Mouse (Mus musculus) adipose tissue, adult 10 weeks (tissue): ENCODE measurements around the gene Cdc37. TPM values are rescaled to one million over a fixed set of nuclear protein-coding genes. Genes with fewer than 3 reads are reported as not detected.

ENCODE experiments used
- polyA plus RNA-seq: library from polyadenylated mRNA; stranded (reverse); fragments of 350-450 nt; fragmentation: Illumina TruSeq; extraction: RNeasy Lipid Tissue Mini Kit (QIAGEN cat#74804); gene quantifications from one replicate; pipeline ENCODE4 v1.2.3, GENCODE M21; 2014; ENCODE audit warnings: low read depth, low replicate concordance

The Cdc37 gene
- polyA plus RNA-seq, result 120 TPM

GRCm38 (mm10) chr9:21149654-21150419 lies at the start of gene Cdc37:
TSS of gene Cdc37 (minus strand) at chr9:21149982.

GRCm38 (mm10) chr9:21165041-21165951 lies 15.5 kb upstream of the Cdc37 start, which contains the start of gene Pde4a:
TSS of gene Pde4a (plus strand) at chr9:21165714.

GRCm38 (mm10) chr9:21131059-21131956 lies 18.5 kb downstream of the Cdc37 start, which contains the start of gene Tyk2:
TSS of gene Tyk2 (minus strand) at chr9:21131243.

GRCm38 (mm10) chr9:21091707-21092320 lies 58.0 kb downstream of the Cdc37 start, which contains the start of the genes Gm38431 and Raver1:
TSS of gene Gm38431 (minus strand) at chr9:21091997.
TSS of gene Raver1 (minus strand) at chr9:21092008.

Other genes starting within 250 kb of the Cdc37 start
- gene Dnmt1, start 190.1 kb downstream of the Cdc37 start, polyA plus RNA-seq, result 16.9 TPM
- gene S1pr2, start 173.2 kb downstream of the Cdc37 start, polyA plus RNA-seq, result 2.8 TPM
- gene Mrpl4, start 147.2 kb downstream of the Cdc37 start, polyA plus RNA-seq, result 49.4 TPM
- 14.0 TPM for gene Icam1, start 134.0 kb downstream of the Cdc37 start, polyA plus RNA-seq
- 0.32 TPM for gene Icam4, start 120.6 kb downstream of the Cdc37 start, polyA plus RNA-seq
- not detected for gene Icam5, start 117.9 kb downstream of the Cdc37 start, polyA plus RNA-seq
- not detected for gene Zglp1, start 82.9 kb downstream of the Cdc37 start, polyA plus RNA-seq
- gene Gm49373, start 76.9 kb downstream of the Cdc37 start, polyA plus RNA-seq, result not detected
- 38.2 TPM for gene Fdx1l, start 76.4 kb downstream of the Cdc37 start, polyA plus RNA-seq
- 1.4 TPM for gene Gm38431, start 58.0 kb downstream of the Cdc37 start, polyA plus RNA-seq
- 32.1 TPM for gene Raver1, start 58.0 kb downstream of the Cdc37 start, polyA plus RNA-seq
- gene Tyk2, start 18.7 kb downstream of the Cdc37 start, polyA plus RNA-seq, result 17.2 TPM
- gene Pde4a, start 15.7 kb upstream of the Cdc37 start, polyA plus RNA-seq, result 16.0 TPM
- 33.5 TPM for gene Keap1, start 89.4 kb upstream of the Cdc37 start, polyA plus RNA-seq
- not detected for gene S1pr5, start 98.5 kb upstream of the Cdc37 start, polyA plus RNA-seq
- 18.9 TPM for gene Atg4d, start 115.3 kb upstream of the Cdc37 start, polyA plus RNA-seq
- gene Kri1, start 138.0 kb upstream of the Cdc37 start, polyA plus RNA-seq, result 30.1 TPM
- 13.7 TPM for gene Cdkn2d, start 141.4 kb upstream of the Cdc37 start, polyA plus RNA-seq
- gene Ap1m2, start 162.4 kb upstream of the Cdc37 start, polyA plus RNA-seq, result 73.5 TPM
- 39.7 TPM for gene Slc44a2, start 170.7 kb upstream of the Cdc37 start, polyA plus RNA-seq
- gene Ilf3, start 217.9 kb upstream of the Cdc37 start, polyA plus RNA-seq, result 44.6 TPM